Mouse (Mus musculus) heart, adult 2 months (tissue): ENCODE measurements around the gene Scaf4.

ENCODE experiments used
- CTCF ChIP-seq: fragments of 200-600 bp; IDR thresholded peaks from 2 replicates; pipeline ENCODE4 v1.8.1; 2022; ENCODE audit warnings: antibody characterized with exemption, mild to moderate bottlenecking, moderate library complexity
- EP300 ChIP-seq: fragments of 200-500 bp; IDR thresholded peaks from 2 replicates; pipeline ENCODE4 v1.6.1; 2011; ENCODE audit warnings: low read depth, low read length, control low read depth; ENCODE audit not compliant: insufficient read depth
- POLR2A ChIP-seq: fragments of 200-500 bp; IDR thresholded peaks from 2 replicates; pipeline ENCODE4 v1.6.1; 2011; ENCODE audit warnings: mild to moderate bottlenecking, low read depth, low read length, control low read depth; ENCODE audit not compliant: insufficient read depth

- no peak for TF ChIP-seq CTCF
- TF ChIP-seq POLR2A: no peak
- no peak for TF ChIP-seq EP300
These were observed 85.7 kb downstream of the Scaf4 start for GRCm38 (mm10) chr16:90198626-90199025.
